Mouse (Mus musculus): ENCODE results near the gene Drg2. TPM values are rescaled to one million over a fixed set of nuclear protein-coding genes. Genes with fewer than 3 reads are reported as not detected.

Drg2 gene
- polyA plus RNA-seq, 1 experiment from 2014 or later: 86.5 TPM

Other genes with a start within 250 kb of the Drg2 start
- 38.2 and 43.9 TPM in 2 replicates for gene Srebf1, start 232.0 kb upstream of the Drg2 start, polyA plus RNA-seq (2015; fragmentation: Nextera tagmentation; extraction: Ambion mirVana)
- gene Tom1l2, start 101.7 kb upstream of the Drg2 start, polyA plus RNA-seq (2015; fragmentation: Nextera tagmentation; extraction: Ambion mirVana): 54.5 and 59.2 TPM in 2 replicates
- 6.3 and 7.9 TPM in 2 replicates for gene Drc3, start 101.3 kb upstream of the Drg2 start, polyA plus RNA-seq (2015; fragmentation: Nextera tagmentation; extraction: Ambion mirVana)
- gene Gid4, start 37.4 kb upstream of the Drg2 start, polyA plus RNA-seq (2015; fragmentation: Nextera tagmentation; extraction: Ambion mirVana): 20.7 and 21.7 TPM in 2 replicates
- gene Atpaf2, start 36.1 kb upstream of the Drg2 start, polyA plus RNA-seq (2015; fragmentation: Nextera tagmentation; extraction: Ambion mirVana): 39.6 and 46.6 TPM in 2 replicates
- gene Myo15, start 14.7 kb downstream of the Drg2 start, polyA plus RNA-seq (2015; fragmentation: Nextera tagmentation; extraction: Ambion mirVana): 0.14 TPM in 2 replicates
- gene Alkbh5, start 81.8 kb downstream of the Drg2 start, polyA plus RNA-seq (2015; fragmentation: Nextera tagmentation; extraction: Ambion mirVana): 23.5 and 24.9 TPM in 2 replicates
- 61.0 and 61.2 TPM in 2 replicates for gene Llgl1, start 245.1 kb downstream of the Drg2 start, polyA plus RNA-seq (2015; fragmentation: Nextera tagmentation; extraction: Ambion mirVana)

Measured in hindbrain, embryonic 13.5 days (tissue).